Mouse (Mus musculus) left cerebral cortex, postnatal 10 days (tissue): ENCODE results near the gene Gm10358. TPM values are rescaled to one million over a fixed set of nuclear protein-coding genes. Genes with fewer than 3 reads are reported as not detected.
"Not testable (repeated sequence)": the region's sequence is repeated elsewhere in the genome, so short reads cannot be mapped to it uniquely, and the experiment has no call there.

Experiments used
- DNase-seq, 2 experiments: peaks; one replicate each; pipeline ENCODE4 v3.0.0; 2021 to 2022; ENCODE audit warnings: low spot score in 2 of 2, mixed read lengths in 1 of 2; ENCODE audit errors: extremely low spot score in 1 of 2
- intact Hi-C: fragments of 180-260 bp; cut with DNase I; formaldehyde crosslinking; loops from one replicate; pipeline ENCODE4 v1.15.1; 2025
- total RNA-seq, 2 experiments: library from RNA; stranded (reverse); gene quantifications; 2 replicates each; pipeline ENCODE4 v1.2.3; 2021

Gm10358 gene
- under 1 TPM in 1 of 2 experiments, not detected in 1; 0.69 TPM for total RNA-seq

GRCm38 (mm10) chr8:75406489-75406888 is at the start of gene Gm10358:
Gene Gm10358, minus strand, starts transcription at chr8:75406589.
- intact Hi-C loops, result no loop called here
- no peak for DNase-seq

- no peak for DNase-seq
- intact Hi-C loops, result no loop called here
These were observed 42.0 kb upstream of the Gm10358 start, which contains the start of gene Iqcm for GRCm38 (mm10) chr8:75448394-75448793. Gene Iqcm, plus strand, starts transcription at chr8:75448694.

- intact Hi-C loops, DNase-seq: not testable (repeated sequence)
These were observed 9.3 kb upstream of the Gm10358 start for GRCm38 (mm10) chr8:75415696-75416095.

- DNase-seq, result no peak
- intact Hi-C loops, result no loop called here
These were observed 21.6 kb downstream of the Gm10358 start for GRCm38 (mm10) chr8:75384770-75385290.

GRCm38 (mm10) chr8:75375530-75376123 is 30.8 kb downstream of the Gm10358 start:
- no peak for DNase-seq
- intact Hi-C loops, result no loop called here

- DNase-seq, result no peak
- intact Hi-C loops, result no loop called here
These were observed 34.4 kb downstream of the Gm10358 start for GRCm38 (mm10) chr8:75372006-75372405.

Other genes starting within 250 kb of the Gm10358 start
- gene Rasd2, start 192.6 kb downstream of the Gm10358 start, total RNA-seq, result 10 to 100 TPM; 33.5 to 46.8 TPM
- gene Iqcm, start 42.1 kb upstream of the Gm10358 start, total RNA-seq, result under 1 TPM; 0.18 to 0.47 TPM